Mouse (Mus musculus) limb, embryonic 12.5 days (tissue): ENCODE results near the gene N4bp2l2. TPM values are rescaled to one million over a fixed set of nuclear protein-coding genes. Genes with fewer than 3 reads are reported as not detected.
A peak's percentile ranks its signal among the peaks of the same experiment; 100 is the strongest.

ENCODE experiments used
- ATAC-seq: fragments of 200-750 bp; cut with Nextera tagmentation; 2 replicates; pipeline ENCODE4 v1.8.0; 2017; ENCODE audit warnings: low read depth, moderate TSS enrichment; ENCODE audit not compliant: insufficient number of reproducible peaks, insufficient read depth, low FRiP score, low TSS enrichment
- H3K27ac ChIP-seq: fragments of 300-500 bp; sonication (generic); 2 replicates; pipeline ENCODE4 v1.5.1; 2016; ENCODE audit warnings: mild to moderate bottlenecking, moderate library complexity
- H3K27me3 ChIP-seq: fragments of 300-500 bp; sonication (generic); 2 replicates; pipeline ENCODE4 v1.6.1; 2016; ENCODE audit warnings: mild to moderate bottlenecking, moderate library complexity
- H3K36me3 ChIP-seq: fragments of 300-500 bp; sonication (generic); 2 replicates; pipeline ENCODE4 v1.6.1; 2016; ENCODE audit warnings: mild to moderate bottlenecking, moderate library complexity
- H3K4me1 ChIP-seq: fragments of 300-500 bp; sonication (generic); replicated peaks from 2 replicates; pipeline ENCODE4 v1.6.1; 2016
- H3K4me2 ChIP-seq: fragments of 300-500 bp; sonication (generic); 2 replicates; pipeline ENCODE4 v1.6.1; 2016; ENCODE audit warnings: mild to moderate bottlenecking, moderate library complexity
- H3K4me3 ChIP-seq: fragments of 300-500 bp; sonication (generic); replicated peaks from 2 replicates; pipeline ENCODE4 v1.5.1; 2016; ENCODE audit warnings: mild to moderate bottlenecking
- H3K9ac ChIP-seq: fragments of 300-500 bp; sonication (generic); replicated peaks from 2 replicates; pipeline ENCODE4 v1.6.1; 2016; ENCODE audit warnings: mild to moderate bottlenecking, moderate library complexity
- H3K9me3 ChIP-seq: fragments of 300-500 bp; sonication (generic); 2 replicates; pipeline ENCODE4 v1.6.1; 2016; ENCODE audit warnings: mild to moderate bottlenecking, moderate library complexity
- WGBS: fragments of 180-500 bp; shearing (Covaris S2); methylation state at CpG from one replicate; pipeline ENCODE4 v1.1.7; 2016; 5-methylcytosine and 5-hydroxymethylcytosine counted together
- polyA plus RNA-seq: library from polyadenylated mRNA; unstranded; fragments of >200 nt; fragmentation: Nextera tagmentation; extraction: Ambion mirVana; gene quantifications from 2 replicates; pipeline ENCODE4 v1.2.1, GENCODE M21; 2016

The N4bp2l2 gene
- polyA plus RNA-seq, 1 experiment from 2014 or later = 53.8 TPM

- ATAC-seq = no peak
- H3K9ac ChIP-seq = no peak overlapping the region
- peaks cover 49% of the 10 kb centered on the region for H3K27me3 ChIP-seq
- H3K9me3 ChIP-seq = no peaks in the 10 kb centered on the region
- H3K4me1 ChIP-seq = peaks cover 30% of the 10 kb centered on the region
- H3K4me2 ChIP-seq = no peak overlapping the region
- H3K4me3 ChIP-seq = no peak overlapping the region
- WGBS = 50% methylated on average over 11 of the region's 11 CpGs
- H3K27ac ChIP-seq = no peak overlapping the region
- H3K36me3 ChIP-seq = no peaks in the 10 kb centered on the region
Measured at GRCm38 (mm10) chr5:150595366-150596016, 70.5 kb downstream of the N4bp2l2 start.

GRCm38 (mm10) chr5:150594649-150595339 lies 71.2 kb downstream of the N4bp2l2 start:
- peak overlapping the region; percentile 84 for H3K4me3 ChIP-seq
- WGBS = 7% methylated on average over 16 of the region's 17 CpGs
- ATAC-seq = peak; percentile 37; the same call in 1 of the 2 replicates
- H3K9me3 ChIP-seq = no peaks in the 10 kb centered on the region
- H3K27ac ChIP-seq = no peak overlapping the region
- H3K4me2 ChIP-seq = peak overlapping the region; percentile 100
- H3K9ac ChIP-seq = peak overlapping the region; percentile 71
- peaks cover 23% of the 10 kb centered on the region for H3K4me1 ChIP-seq
- H3K27me3 ChIP-seq = peaks cover 49% of the 10 kb centered on the region
- no peaks in the 10 kb centered on the region for H3K36me3 ChIP-seq

GRCm38 (mm10) chr5:150593756-150594648 lies 72.0 kb downstream of the N4bp2l2 start:
- Histone ChIP-seq H3K27me3 (peaks cover 49% of the 10 kb centered on the region), H3K4me3 (peak overlapping the region; percentile 84), H3K36me3 (no peaks in the 10 kb centered on the region), H3K4me1 (peaks cover 23% of the 10 kb centered on the region), H3K4me2 (peak overlapping the region; percentile 100), H3K9ac (peak overlapping the region; percentile 71), H3K27ac (no peak overlapping the region), H3K9me3 (no peaks in the 10 kb centered on the region)
- ATAC-seq = peak; percentile 67; the same call in 1 of the 2 replicates
- 1% methylated on average over 92 of the region's 102 CpGs for WGBS

- 8% methylated on average over 40 of the region's 40 CpGs for WGBS
- H3K27me3 ChIP-seq = peaks cover 49% of the 10 kb centered on the region
- peak overlapping the region; percentile 71 for H3K9ac ChIP-seq
- no peak overlapping the region for H3K27ac ChIP-seq
- H3K9me3 ChIP-seq = no peaks in the 10 kb centered on the region
- no peaks in the 10 kb centered on the region for H3K36me3 ChIP-seq
- ATAC-seq = peak; percentile 13; the same call in 1 of the 2 replicates
- H3K4me2 ChIP-seq = peak overlapping the region; percentile 100
- peaks cover 15% of the 10 kb centered on the region for H3K4me1 ChIP-seq
- H3K4me3 ChIP-seq = peak overlapping the region; percentile 84
Measured at GRCm38 (mm10) chr5:150592904-150593755, 72.9 kb downstream of the N4bp2l2 start.

GRCm38 (mm10) chr5:150592186-150592903 lies 73.6 kb downstream of the N4bp2l2 start:
- H3K9me3 ChIP-seq = no peaks in the 10 kb centered on the region
- peaks cover 49% of the 10 kb centered on the region for H3K27me3 ChIP-seq
- no peaks in the 10 kb centered on the region for H3K36me3 ChIP-seq
- no peak overlapping the region for H3K4me3 ChIP-seq
- 72% methylated on average over 13 of the region's 13 CpGs for WGBS
- peaks cover 13% of the 10 kb centered on the region for H3K4me1 ChIP-seq
- ATAC-seq = no peak
- peak overlapping the region; percentile 100 for H3K4me2 ChIP-seq
- H3K27ac ChIP-seq = no peak overlapping the region
- H3K9ac ChIP-seq = no peak overlapping the region

GRCm38 (mm10) chr5:150589945-150590344 lies 76.0 kb downstream of the N4bp2l2 start:
- Histone ChIP-seq H3K4me3 (no peak overlapping the region), H3K4me2 (no peak overlapping the region), H3K9ac (no peak overlapping the region), H3K27ac (no peak overlapping the region), H3K4me1 (peaks cover 13% of the 10 kb centered on the region), H3K27me3 (peaks cover 32% of the 10 kb centered on the region), H3K9me3 (no peaks in the 10 kb centered on the region), H3K36me3 (no peaks in the 10 kb centered on the region)
- ATAC-seq = no peak
- 75% methylated on average over 2 of the region's 2 CpGs for WGBS

- Histone ChIP-seq H3K9ac (no peak overlapping the region), H3K4me2 (no peak overlapping the region), H3K4me1 (no peaks in the 10 kb centered on the region; the same call in 1 of the 2 replicates), H3K27ac (no peak overlapping the region), H3K9me3 (no peaks in the 10 kb centered on the region), H3K27me3 (no peaks in the 10 kb centered on the region), H3K36me3 (no peaks in the 10 kb centered on the region), H3K4me3 (no peak overlapping the region)
- no peak for ATAC-seq
- WGBS = 31% methylated on average over 6 of the region's 6 CpGs
Measured at GRCm38 (mm10) chr5:150584337-150584729, 81.7 kb downstream of the N4bp2l2 start.

- 75% methylated on average over 5 of the region's 5 CpGs for WGBS
- Histone ChIP-seq H3K36me3 (no peaks in the 10 kb centered on the region), H3K27me3 (no peaks in the 10 kb centered on the region), H3K9ac (no peak overlapping the region), H3K27ac (no peak overlapping the region), H3K4me2 (no peak overlapping the region), H3K4me3 (no peak overlapping the region), H3K9me3 (no peaks in the 10 kb centered on the region), H3K4me1 (peaks cover 3% of the 10 kb centered on the region)
- ATAC-seq = no peak
Measured at GRCm38 (mm10) chr5:150583622-150584336, 82.2 kb downstream of the N4bp2l2 start.

GRCm38 (mm10) chr5:150583181-150583580 lies 82.8 kb downstream of the N4bp2l2 start:
- no peak overlapping the region for H3K27ac ChIP-seq
- H3K9me3 ChIP-seq = no peaks in the 10 kb centered on the region
- H3K27me3 ChIP-seq = no peaks in the 10 kb centered on the region
- no peak for ATAC-seq
- peaks cover 7% of the 10 kb centered on the region for H3K4me1 ChIP-seq
- no peak overlapping the region for H3K9ac ChIP-seq
- no peak overlapping the region for H3K4me2 ChIP-seq
- H3K36me3 ChIP-seq = no peaks in the 10 kb centered on the region
- no peak overlapping the region for H3K4me3 ChIP-seq
- whole genome bisulfite sequencing = 85% methylated on average over 5 of the region's 5 CpGs
